Comparison of ENCODE assay signal across 24 mouse cellular contexts in the genomic region with DNA sequence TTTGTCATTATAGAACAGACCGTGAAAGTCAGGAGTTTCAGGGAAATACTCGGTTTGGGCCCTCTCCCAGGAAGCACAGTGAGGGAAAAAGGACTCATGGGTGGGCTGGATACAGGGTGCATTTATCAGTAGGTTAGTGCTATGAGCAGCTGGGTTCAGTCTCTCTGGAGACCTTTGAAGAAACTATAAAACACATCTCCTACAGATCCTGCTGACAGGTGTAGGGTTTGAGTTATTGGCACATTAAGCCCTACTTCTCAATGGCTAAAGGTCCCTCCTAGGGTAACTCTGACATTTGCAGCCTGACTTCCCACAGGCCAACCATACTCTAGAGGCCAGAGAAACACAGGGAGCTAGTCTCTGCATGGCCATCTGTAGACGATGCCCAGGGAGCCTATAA.
DNase-seq lines count a peak whose midpoint lies in the region; ATAC-seq and TF ChIP-seq lines count a peak whose summit lies in the region.
"Had no signal": no experiment of that assay in that cellular context is flagged by ENCODE, and none has a peak within 500 bp of the region (broad histone marks: within the 10 kb centered on the region; RNA-seq: fewer than 3 reads in every experiment).

No protein-coding gene starts in this region.

- TF ChIP-seq CTCF in kidney, postnatal 0 days (IDR thresholded peaks at IDR 0.05; ENCODE audit: low read depth), result no peak
- no peak for TF ChIP-seq CTCF in kidney, adult 2 months (conservative IDR thresholded peaks at IDR 0.05; ENCODE audit: insufficient read depth, insufficient read length, low read depth, low read length)
- TF ChIP-seq CTCF in midbrain, postnatal 0 days (IDR thresholded peaks at IDR 0.05), result no peak

- no peak for ATAC-seq in heart, embryonic 11.5 days (replicated peaks; ENCODE audit: insufficient number of reproducible peaks, low FRiP score, low TSS enrichment)
- no peak for ATAC-seq in kidney, postnatal 0 days (replicated peaks; ENCODE audit: low FRiP score, low read depth)
- no peak for ATAC-seq in midbrain, embryonic 14.5 days (ENCODE audit: low FRiP score, low TSS enrichment)
- ATAC-seq in midbrain, postnatal 0 days (ENCODE audit: low FRiP score), result no peak
- no peak for ATAC-seq in neural tube, embryonic 14.5 days (ENCODE audit: low read depth)
- ATAC-seq: activated CD4-positive, CD25-positive, alpha-beta regulatory T cell, adult 4 months; intestine, embryonic 15.5 days had no signal

- peaks cover 51% of the 10 kb centered on the region for H3K4me1 ChIP-seq in heart, embryonic 10.5 days
- H3K4me1 ChIP-seq in heart, embryonic 11.5 days (ENCODE audit: control insufficient read depth, insufficient read depth, low read length), result peaks cover 27% of the 10 kb centered on the region
- H3K4me1 ChIP-seq in kidney, postnatal 0 days (replicated peaks; ENCODE audit: insufficient read depth, low read length), result no peaks in the 10 kb centered on the region
- no peaks in the 10 kb centered on the region; the same call in 1 of the 2 replicates for H3K4me1 ChIP-seq in kidney, adult 2 months (ENCODE audit: control insufficient read depth, insufficient read depth, low read length)
- peaks cover 22% of the 10 kb centered on the region for H3K4me1 ChIP-seq in midbrain, embryonic 14.5 days (ENCODE audit: control insufficient read depth, insufficient read depth, low read length)
- peaks cover 16% of the 10 kb centered on the region for H3K4me1 ChIP-seq in midbrain, postnatal 0 days (ENCODE audit: insufficient read depth, low read length)
- H3K4me1 ChIP-seq in neural tube, embryonic 14.5 days (ENCODE audit: control insufficient read depth, insufficient read depth, low read length), result peaks cover 16% of the 10 kb centered on the region; the same call in 1 of the 2 replicates
- H3K4me1 ChIP-seq: liver, embryonic 15.5 days had no signal

- H3K4me2 ChIP-seq in heart, embryonic 11.5 days, result no peak overlapping the region
- no peak overlapping the region for H3K4me2 ChIP-seq in kidney, postnatal 0 days (ENCODE audit: low read length)
- H3K4me2 ChIP-seq in midbrain, embryonic 14.5 days (ENCODE audit: low read length), result no peak overlapping the region
- no peak overlapping the region for H3K4me2 ChIP-seq in midbrain, postnatal 0 days (ENCODE audit: low read depth, low read length, poor library complexity, severe bottlenecking)
- H3K4me2 ChIP-seq in neural tube, embryonic 14.5 days (ENCODE audit: low read depth, low read length), result no peak overlapping the region
- H3K4me2 ChIP-seq: intestine, embryonic 15.5 days; limb, embryonic 12.5 days; liver, embryonic 15.5 days; lung, embryonic 14.5 days had no signal

- TF ChIP-seq POLR2A in kidney, adult 2 months (IDR thresholded peaks at IDR 0.05; ENCODE audit: low read depth, low read length), result no peak

- H3K9me3 ChIP-seq in heart, embryonic 10.5 days, result no peaks in the 10 kb centered on the region
- H3K9me3 ChIP-seq in heart, embryonic 11.5 days (replicated peaks; ENCODE audit: control insufficient read depth, low read length), result no peaks in the 10 kb centered on the region
- H3K9me3 ChIP-seq in kidney, postnatal 0 days (replicated peaks; ENCODE audit: low read length), result no peaks in the 10 kb centered on the region
- H3K9me3 ChIP-seq in midbrain, embryonic 14.5 days (ENCODE audit: control insufficient read depth, low read length), result no peaks in the 10 kb centered on the region
- H3K9me3 ChIP-seq in midbrain, postnatal 0 days (ENCODE audit: low read length), result no peaks in the 10 kb centered on the region
- no peaks in the 10 kb centered on the region for H3K9me3 ChIP-seq in neural tube, embryonic 14.5 days (ENCODE audit: control insufficient read depth, low read length)
- H3K9me3 ChIP-seq: intestine, embryonic 15.5 days; liver, embryonic 15.5 days had no signal

- no peaks in the 10 kb centered on the region for H3K27me3 ChIP-seq in heart, embryonic 10.5 days (ENCODE audit: insufficient read depth, poor library complexity, severe bottlenecking)
- H3K27me3 ChIP-seq in heart, embryonic 11.5 days (ENCODE audit: control insufficient read depth, insufficient read depth, low read length), result no peaks in the 10 kb centered on the region
- no peaks in the 10 kb centered on the region for H3K27me3 ChIP-seq in kidney, postnatal 0 days (ENCODE audit: insufficient read depth, low read length)
- no peaks in the 10 kb centered on the region for H3K27me3 ChIP-seq in kidney, adult 2 months (replicated peaks; ENCODE audit: control insufficient read depth, insufficient read depth, low read length)
- H3K27me3 ChIP-seq in midbrain, embryonic 14.5 days (ENCODE audit: control insufficient read depth, insufficient read depth, low read length), result no peaks in the 10 kb centered on the region
- no peaks in the 10 kb centered on the region for H3K27me3 ChIP-seq in midbrain, postnatal 0 days (ENCODE audit: insufficient read depth, low read length)
- H3K27me3 ChIP-seq in neural tube, embryonic 14.5 days (ENCODE audit: control insufficient read depth, insufficient read depth, low read length), result no peaks in the 10 kb centered on the region
- H3K27me3 ChIP-seq: intestine, embryonic 15.5 days; liver, embryonic 15.5 days had no signal

- 28% methylated on average over 3 of the region's 3 CpGs for WGBS in heart, embryonic 10.5 days
- WGBS in heart, embryonic 11.5 days (ENCODE audit: insufficient replicate concordance), result 32% methylated on average over 3 of the region's 3 CpGs
- 13% methylated on average over 3 of the region's 3 CpGs for WGBS in kidney, postnatal 0 days
- WGBS in kidney, adult 2 months, result 41% methylated on average over 3 of the region's 3 CpGs
- 47% methylated on average over 3 of the region's 3 CpGs for whole genome bisulfite sequencing in midbrain, embryonic 14.5 days
- 45% methylated on average over 3 of the region's 3 CpGs for WGBS in midbrain, postnatal 0 days
- 9% methylated on average over 3 of the region's 3 CpGs for WGBS in neural tube, embryonic 14.5 days

- H3K27ac ChIP-seq in heart, embryonic 10.5 days, result peak overlapping the region; percentile 42; the same call in 1 of the 2 replicates
- no peak overlapping the region for H3K27ac ChIP-seq in heart, embryonic 11.5 days (ENCODE audit: low read depth, low read length)
- H3K27ac ChIP-seq in kidney, postnatal 0 days, result no peak overlapping the region
- no peak overlapping the region for H3K27ac ChIP-seq in kidney, adult 2 months (ENCODE audit: insufficient read depth, low read depth, low read length)
- peak overlapping the region; percentile 68; the same call in 1 of the 2 replicates for H3K27ac ChIP-seq in midbrain, embryonic 14.5 days (replicated peaks; ENCODE audit: low read depth, low read length)
- no peak overlapping the region for H3K27ac ChIP-seq in midbrain, postnatal 0 days (ENCODE audit: low read depth, low read length)
- H3K27ac ChIP-seq in neural tube, embryonic 14.5 days (ENCODE audit: low read depth, low read length), result 0 out of 2 replicates have a peak overlapping the region, but pooled peaks have one; percentile 2
- H3K27ac ChIP-seq: intestine, embryonic 15.5 days; limb, embryonic 12.5 days; liver, embryonic 15.5 days had no signal

- DNase-seq in heart, embryonic 10.5 days (ENCODE audit: low spot score), result no peak
- DNase-seq in kidney, postnatal 0 days (ENCODE audit: low spot score), result peak; percentile 25
- DNase-seq in kidney, adult 2 months, result no peak
- DNase-seq in midbrain, embryonic 14.5 days, result no peak
- DNase-seq in midbrain, postnatal 0 days (ENCODE audit: low spot score), result no peak
- no peak for DNase-seq in adrenal gland, postnatal 10 days
- DNase-seq: adrenal gland, adult 2 months; cerebellum, adult 2 months; cerebellum, postnatal 14 days; gastrocnemius, postnatal 10 days; heart, postnatal 36 days; kidney, adult 8-10 months; kidney, postnatal 36 days; lung, embryonic 14.5 days; thymus, adult 2 months; thymus, postnatal 36 days had no signal

- no peak overlapping the region for H3K4me3 ChIP-seq in heart, embryonic 10.5 days
- no peak overlapping the region for H3K4me3 ChIP-seq in heart, embryonic 11.5 days (ENCODE audit: low read depth, low read length)
- H3K4me3 ChIP-seq in kidney, postnatal 0 days (replicated peaks; ENCODE audit: low read depth, low read length), result no peak overlapping the region
- no peak overlapping the region for H3K4me3 ChIP-seq in kidney, adult 2 months (ENCODE audit: insufficient read depth, low read depth, low read length)
- H3K4me3 ChIP-seq in midbrain, embryonic 14.5 days (replicated peaks; ENCODE audit: low read depth, low read length), result no peak overlapping the region
- no peak overlapping the region for H3K4me3 ChIP-seq in midbrain, postnatal 0 days (ENCODE audit: low read depth, low read length)
- H3K4me3 ChIP-seq in neural tube, embryonic 14.5 days (ENCODE audit: low read depth, low read length), result no peak overlapping the region
- H3K4me3 ChIP-seq: erythroblast, embryonic 14.5 days; intestine, embryonic 15.5 days; limb, embryonic 12.5 days; liver, embryonic 15.5 days had no signal

- no peak overlapping the region for H3K9ac ChIP-seq in heart, embryonic 11.5 days (ENCODE audit: low read depth, low read length)
- H3K9ac ChIP-seq in kidney, postnatal 0 days (ENCODE audit: low read depth, low read length), result no peak overlapping the region
- no peak overlapping the region for H3K9ac ChIP-seq in midbrain, embryonic 14.5 days (replicated peaks; ENCODE audit: low read length)
- H3K9ac ChIP-seq in midbrain, postnatal 0 days (replicated peaks; ENCODE audit: low read length, poor library complexity, severe bottlenecking), result no peak overlapping the region
- no peak overlapping the region for H3K9ac ChIP-seq in neural tube, embryonic 14.5 days (replicated peaks; ENCODE audit: low read depth, low read length)
- H3K9ac ChIP-seq: hindbrain, embryonic 14.5 days; intestine, embryonic 15.5 days; limb, embryonic 12.5 days; liver, embryonic 15.5 days; lung, embryonic 14.5 days had no signal

- 0 out of 2 replicates have a peak, but pooled peaks cover 6% of the 10 kb centered on the region for H3K36me3 ChIP-seq in heart, embryonic 10.5 days
- no peaks in the 10 kb centered on the region for H3K36me3 ChIP-seq in heart, embryonic 11.5 days (ENCODE audit: control insufficient read depth, insufficient read depth, low read length)
- H3K36me3 ChIP-seq in kidney, postnatal 0 days (ENCODE audit: insufficient read depth, low read length), result no peaks in the 10 kb centered on the region
- H3K36me3 ChIP-seq in kidney, adult 2 months (ENCODE audit: control insufficient read depth, insufficient read depth, low read length), result no peaks in the 10 kb centered on the region
- H3K36me3 ChIP-seq in midbrain, embryonic 14.5 days (ENCODE audit: control insufficient read depth, insufficient read depth, low read length), result 0 out of 2 replicates have a peak, but pooled peaks cover 2% of the 10 kb centered on the region
- peaks cover 3% of the 10 kb centered on the region; the same call in 1 of the 2 replicates for H3K36me3 ChIP-seq in midbrain, postnatal 0 days (ENCODE audit: insufficient read depth, low read length)
- H3K36me3 ChIP-seq in neural tube, embryonic 14.5 days (ENCODE audit: control insufficient read depth, insufficient read depth, low read length), result no peaks in the 10 kb centered on the region
- H3K36me3 ChIP-seq: intestine, embryonic 15.5 days; limb, embryonic 12.5 days; liver, embryonic 15.5 days had no signal

Comparison
In these comparisons a context has a peak if more than half of its experiments do, and no peak if none do; other contexts are left out.
1. H3K27ac ChIP-seq: peak in heart, embryonic 10.5 days (single experiment), midbrain, embryonic 14.5 days (single experiment) and neural tube, embryonic 14.5 days (single experiment); none in heart, embryonic 11.5 days (single experiment), kidney, postnatal 0 days (single experiment), kidney, adult 2 months (single experiment) and midbrain, postnatal 0 days (single experiment).